Mouse (Mus musculus): ENCODE measurements at regions not wholly inside any gene's neighbourhood (a gene's known extent, or its start where the extent isn't known, plus 50 kb on each side); places are given as distances from the start of the nearest gene placed in this dataset.

DNA sequence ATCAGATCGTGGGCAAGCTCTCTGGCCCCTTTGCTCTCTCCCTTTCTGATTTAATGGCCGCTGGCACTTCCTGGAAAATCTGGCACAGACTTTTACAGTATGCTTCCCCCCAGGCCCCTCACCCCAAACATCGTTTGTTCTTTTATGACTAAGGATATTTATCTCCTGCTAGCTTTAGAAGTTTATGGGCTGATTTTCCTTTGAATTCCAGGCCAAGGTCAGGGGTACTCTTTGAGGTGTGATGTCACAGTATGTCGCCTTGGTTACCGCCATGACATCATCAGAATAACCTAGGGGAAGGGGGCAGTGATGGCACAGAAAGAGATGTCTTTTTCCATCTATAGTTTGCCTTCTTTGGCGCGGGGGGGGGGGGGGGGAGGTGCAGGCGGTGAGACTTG is 73.5 kb upstream of the Tbx3 start:
- Histone ChIP-seq H3K9ac (ENCODE audit: control insufficient read depth, low read depth, low read length, poor library complexity, severe bottlenecking) (no peak overlapping the region), H3K79me2 (ENCODE audit: control insufficient read depth, insufficient read depth, low read length, poor library complexity) (no peaks in the 10 kb centered on the region), H3K9me3 (replicated peaks; ENCODE audit: insufficient read depth, low read length) (no peaks in the 10 kb centered on the region), H3K36me3 (ENCODE audit: control insufficient read depth in 1 of 2, insufficient read depth in 2 of 2, low read length in 2 of 2) (no peaks in the 10 kb centered on the region), H3K27ac (ENCODE audit: control insufficient read depth, low read depth, low read length) (no peak overlapping the region), H3K4me1 (ENCODE audit: control insufficient read depth in 1 of 2, insufficient read depth in 2 of 2, low read length in 2 of 2) (no peaks in the 10 kb centered on the region), H3K27me3 (ENCODE audit: control insufficient read depth in 1 of 2, insufficient read depth in 2 of 2, low read length in 2 of 2) (no peaks in the 10 kb centered on the region), H3K4me3 (ENCODE audit: control insufficient read depth in 1 of 2, insufficient read depth in 1 of 2, low read depth in 2 of 2, low read length in 2 of 2) (no peak overlapping the region)
- DNase-seq (ENCODE audit: low read depth, low spot score): no peak
- no peak for TF ChIP-seq POLR2AphosphoS2 (IDR thresholded peaks at IDR 0.05; ENCODE audit: low read length)
- no peak for TF ChIP-seq RAD21 (IDR thresholded peaks at IDR 0.05; ENCODE audit: low read depth, low read length)
- TF ChIP-seq TAL1 (IDR thresholded peaks at IDR 0.05; ENCODE audit: low read length): no peak
- TF ChIP-seq CHD1 (IDR thresholded peaks at IDR 0.05; ENCODE audit: low read depth, low read length): no peak
- no peak for TF ChIP-seq GATA1 (IDR thresholded peaks at IDR 0.05; ENCODE audit: low read depth, low read length)
- TF ChIP-seq USF2 (IDR thresholded peaks at IDR 0.05; ENCODE audit: borderline replicate concordance in 1 of 2, insufficient read depth in 1 of 2, low read depth in 1 of 2, low read length in 2 of 2): no peak
- no peak for TF ChIP-seq USF1 (IDR thresholded peaks at IDR 0.05; ENCODE audit: low read depth, low read length)
- TF ChIP-seq MYC (IDR thresholded peaks at IDR 0.05; ENCODE audit: low read depth, low read length): no peak
- TF ChIP-seq SMC3 (IDR thresholded peaks at IDR 0.05; ENCODE audit: low read depth, low read length): no peak
- TF ChIP-seq TCF12 (IDR thresholded peaks at IDR 0.05; ENCODE audit: low read depth, low read length): no peak
- TF ChIP-seq ZMIZ1 (IDR thresholded peaks at IDR 0.05; ENCODE audit: low read depth, low read length): no peak
- TF ChIP-seq SIN3A (IDR thresholded peaks at IDR 0.05; ENCODE audit: low read length): no peak
- no peak for TF ChIP-seq ZKSCAN1 (IDR thresholded peaks at IDR 0.05; ENCODE audit: low read depth, low read length)
- no peak for TF ChIP-seq EP300 (IDR thresholded peaks at IDR 0.05; ENCODE audit: low read depth in 1 of 2, low read length in 2 of 2)
- no peak for TF ChIP-seq E2F4 (IDR thresholded peaks at IDR 0.05; ENCODE audit: borderline replicate concordance, low read depth, low read length)
- TF ChIP-seq KAT2A (conservative IDR thresholded peaks at IDR 0.05; ENCODE audit: low read depth, low read length): no peak

DNA sequence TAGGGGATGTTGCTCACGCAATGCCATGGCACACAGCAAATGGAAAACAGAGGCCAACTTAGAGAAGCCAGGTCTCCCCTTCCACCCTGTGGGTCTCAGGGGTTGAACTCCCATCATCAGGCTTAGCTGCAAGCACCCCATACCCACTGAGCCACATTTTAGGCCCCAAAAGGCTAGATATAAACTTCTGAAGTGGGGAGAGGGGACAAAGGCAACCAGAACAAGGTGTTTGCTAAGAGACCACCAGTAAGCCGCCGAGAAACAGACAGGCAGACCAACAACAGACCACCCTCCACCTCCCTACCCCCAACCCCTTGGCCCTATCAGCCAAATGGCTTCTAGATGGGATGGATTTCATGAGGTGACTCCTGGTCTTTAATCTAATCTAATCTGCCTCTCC is 72.9 kb upstream of the Tbx3 start:
- no peaks in the 10 kb centered on the region for H3K9me3 ChIP-seq (replicated peaks; ENCODE audit: insufficient read depth, low read length)
- no peak for TF ChIP-seq SMC3 (IDR thresholded peaks at IDR 0.05; ENCODE audit: low read depth, low read length)
- TF ChIP-seq MYB (IDR thresholded peaks at IDR 0.05; ENCODE audit: low read depth, low read length): no peak
- TF ChIP-seq NELFE (IDR thresholded peaks at IDR 0.05; ENCODE audit: low read depth, low read length): no peak
- TF ChIP-seq SIN3A (IDR thresholded peaks at IDR 0.05; ENCODE audit: low read length): no peak
- TF ChIP-seq MAZ (IDR thresholded peaks at IDR 0.05; ENCODE audit: low read depth, low read length): no peak
- no peak for TF ChIP-seq BHLHE40 (IDR thresholded peaks at IDR 0.05; ENCODE audit: borderline replicate concordance, low read depth, low read length)
- no peak for TF ChIP-seq GABPA (IDR thresholded peaks at IDR 0.05; ENCODE audit: low read depth, low read length)
- TF ChIP-seq NRF1 (IDR thresholded peaks at IDR 0.05; ENCODE audit: insufficient read depth, low read depth, low read length, poor library complexity, severe bottlenecking): no peak
- TF ChIP-seq CHD1 (IDR thresholded peaks at IDR 0.05; ENCODE audit: low read depth, low read length): no peak
- no peak for TF ChIP-seq TCF12 (IDR thresholded peaks at IDR 0.05; ENCODE audit: low read depth, low read length)
- TF ChIP-seq GATA1 (IDR thresholded peaks at IDR 0.05; ENCODE audit: low read depth, low read length): no peak
- TF ChIP-seq MXI1 (IDR thresholded peaks at IDR 0.05; ENCODE audit: low read depth, low read length): no peak
- H3K4me1 ChIP-seq (ENCODE audit: control insufficient read depth in 1 of 2, insufficient read depth in 2 of 2, low read length in 2 of 2): no peaks in the 10 kb centered on the region
- H3K79me2 ChIP-seq (ENCODE audit: control insufficient read depth, insufficient read depth, low read length, poor library complexity): no peaks in the 10 kb centered on the region
- H3K27me3 ChIP-seq (ENCODE audit: control insufficient read depth in 1 of 2, insufficient read depth in 2 of 2, low read length in 2 of 2): no peaks in the 10 kb centered on the region
- no peak overlapping the region for H3K9ac ChIP-seq (ENCODE audit: control insufficient read depth, low read depth, low read length, poor library complexity, severe bottlenecking)
- no peak for DNase-seq (ENCODE audit: low read depth, low spot score)
- H3K4me3 ChIP-seq (ENCODE audit: control insufficient read depth in 1 of 2, insufficient read depth in 1 of 2, low read depth in 2 of 2, low read length in 2 of 2): no peak overlapping the region
- no peaks in the 10 kb centered on the region for H3K36me3 ChIP-seq (ENCODE audit: control insufficient read depth in 1 of 2, insufficient read depth in 2 of 2, low read length in 2 of 2)
- no peak overlapping the region for H3K27ac ChIP-seq (ENCODE audit: control insufficient read depth, low read depth, low read length)
